ENCODE assay signal across 14 mouse cellular contexts in genomic region chr17:86338328-86338727, GRCm38 (mm10).
"Had no signal": no experiment of that assay in that cellular context is flagged by ENCODE, and none has a peak within 500 bp of the region (broad histone marks: within the 10 kb centered on the region; RNA-seq: fewer than 3 reads in every experiment).

No protein-coding gene starts in this region.

- H3K4me3 ChIP-seq: kidney, embryonic 15.5 days; limb, embryonic 15.5 days; lung, embryonic 15.5 days; midbrain, embryonic 10.5 days; myocyte; neural tube, embryonic 15.5 days; stomach, embryonic 15.5 days had no signal

- H3K4me2 ChIP-seq: kidney, embryonic 15.5 days; limb, embryonic 15.5 days; lung, embryonic 15.5 days; neural tube, embryonic 15.5 days; stomach, embryonic 15.5 days had no signal

- H3K4me1 ChIP-seq: midbrain, embryonic 10.5 days; neural tube, embryonic 15.5 days; stomach, embryonic 15.5 days had no signal

- H3K36me3 ChIP-seq: kidney, embryonic 15.5 days; limb, embryonic 15.5 days; lung, embryonic 15.5 days; midbrain, embryonic 10.5 days; neural tube, embryonic 15.5 days; stomach, embryonic 15.5 days had no signal

- H3K27me3 ChIP-seq: kidney, embryonic 15.5 days; limb, embryonic 15.5 days; lung, embryonic 15.5 days; neural tube, embryonic 15.5 days; stomach, embryonic 15.5 days had no signal

- DNase-seq: kidney, adult 2 months; kidney, postnatal 14 days; layer of hippocampus, adult 9-11 months; layer of hippocampus, postnatal 36 days; midbrain, embryonic 14.5 days; thymus, adult 2 months; thymus, postnatal 25 days had no signal

- H3K9ac ChIP-seq: kidney, embryonic 15.5 days; limb, embryonic 15.5 days; lung, embryonic 15.5 days; neural tube, embryonic 15.5 days; stomach, embryonic 15.5 days had no signal

- H3K27ac ChIP-seq: kidney, embryonic 15.5 days; limb, embryonic 15.5 days; lung, embryonic 15.5 days; midbrain, embryonic 10.5 days; neural tube, embryonic 15.5 days; stomach, embryonic 15.5 days had no signal

- H3K9me3 ChIP-seq: kidney, embryonic 15.5 days; limb, embryonic 15.5 days; lung, embryonic 15.5 days; midbrain, embryonic 10.5 days; neural tube, embryonic 15.5 days; stomach, embryonic 15.5 days had no signal
